Mouse (Mus musculus): ENCODE data around the gene Ccnb1ip1. TPM values are rescaled to one million over a fixed set of nuclear protein-coding genes. Genes with fewer than 3 reads are reported as not detected.

The Ccnb1ip1 gene
- total RNA-seq, 2 experiments from 2014 or later: 0.18 TPM; not detected in 1

DNA sequence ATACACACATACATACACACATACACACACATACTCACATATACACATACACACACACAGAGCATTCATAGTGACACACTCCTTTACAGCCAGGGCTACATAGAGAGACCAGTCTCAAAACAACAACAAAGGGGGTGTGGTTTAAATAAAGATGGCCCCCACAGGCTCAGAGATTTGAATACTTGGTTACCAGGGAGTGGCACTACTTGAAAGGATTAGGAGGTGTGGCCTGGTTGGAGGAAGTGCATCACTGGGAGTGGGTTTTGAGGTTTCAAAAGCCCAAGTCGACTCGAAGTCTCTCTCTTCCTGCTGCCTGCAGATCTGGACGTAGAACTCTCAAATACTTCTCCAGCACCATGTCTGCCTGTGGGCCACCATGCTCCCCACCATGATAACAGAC is 25.4 kb downstream of the Ccnb1ip1 start:
- DNase-seq: no peak

- DNase-seq: no peak
Observed at GRCm38 (mm10) chr14:50771342-50771741, 36.2 kb downstream of the Ccnb1ip1 start.

DNA sequence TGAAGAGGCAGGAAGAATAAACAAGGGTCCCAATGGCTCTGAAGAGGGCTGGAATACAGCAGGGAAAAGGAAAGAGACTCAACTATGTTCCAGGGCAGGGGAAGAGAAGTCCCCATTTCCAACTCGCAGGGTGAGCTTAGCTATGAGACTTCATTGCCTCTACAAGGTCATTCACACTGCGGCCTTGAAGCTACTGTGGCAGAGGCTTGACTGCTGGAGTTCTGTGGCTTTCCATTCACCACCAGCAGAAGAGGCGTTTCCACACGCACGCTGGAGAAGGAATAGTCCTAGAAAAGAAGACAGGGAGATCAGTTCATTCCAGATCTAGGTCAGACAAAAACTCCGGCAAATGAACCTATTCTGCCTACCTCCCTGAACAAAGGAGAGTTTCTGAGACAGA is 41.8 kb downstream of the Ccnb1ip1 start:
- DNase-seq: no peak

DNA sequence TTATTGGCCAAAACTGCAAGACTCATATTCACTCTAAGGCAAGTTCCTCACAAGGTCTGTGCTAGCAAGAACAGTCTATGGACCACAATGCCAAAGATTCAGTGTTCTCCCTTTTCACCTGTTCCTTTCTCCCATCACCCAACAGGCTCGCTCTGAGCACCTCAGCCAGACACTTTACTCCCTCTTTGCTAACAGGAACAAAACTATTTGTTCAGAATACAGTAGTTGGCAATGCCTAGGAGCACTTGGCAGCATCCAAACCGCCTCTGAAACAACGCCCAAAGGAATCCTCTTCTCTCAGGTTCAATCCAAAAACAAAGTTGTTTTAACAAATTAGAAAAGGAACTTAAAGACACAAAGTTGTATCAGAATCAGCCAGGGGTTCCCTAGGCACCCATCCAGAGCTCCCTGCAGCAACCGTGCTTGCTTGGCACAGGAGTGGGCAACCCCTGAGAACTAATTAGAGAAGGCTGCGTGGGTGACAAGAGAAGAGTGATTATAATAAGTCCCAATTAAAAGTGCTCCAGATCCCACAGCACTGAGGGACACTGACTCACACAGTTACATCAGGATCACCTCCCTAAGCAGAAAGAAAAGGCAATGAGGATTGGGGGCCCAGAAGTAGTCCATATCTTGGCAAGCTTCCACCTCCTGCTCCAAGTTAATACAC is 49.0 kb downstream of the Ccnb1ip1 start:
- no peak for DNase-seq

DNA sequence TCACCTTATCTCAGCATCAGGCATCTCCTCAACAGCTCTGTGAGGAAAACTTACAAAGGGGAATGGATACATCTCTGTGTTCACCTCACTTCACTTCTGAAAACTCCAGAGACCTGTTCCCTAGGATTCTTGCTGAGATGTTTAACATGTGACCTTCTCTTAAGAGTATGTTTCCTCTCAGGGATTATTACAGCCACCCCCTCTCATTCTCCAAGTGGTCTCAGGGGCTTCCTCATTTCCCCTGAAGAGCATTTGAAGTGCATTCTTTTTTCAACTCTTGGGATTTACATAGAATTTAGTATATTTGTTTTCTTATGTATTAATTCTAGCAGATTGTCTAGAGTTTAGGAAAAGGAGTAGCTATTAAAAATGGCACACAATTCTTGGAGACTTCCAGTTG is 62.5 kb downstream of the Ccnb1ip1 start, which contains the start of gene Olfr749:
Olfr749 (minus strand) TSS at position 101 of the 400 bp plus-strand sequence.
- DNase-seq: no peak

GRCm38 (mm10) chr14:50741584-50741983 is 65.9 kb downstream of the Ccnb1ip1 start:
- no peak for DNase-seq

GRCm38 (mm10) chr14:50740334-50740733 is 67.2 kb downstream of the Ccnb1ip1 start:
- DNase-seq: no peak

Other genes with a start within 250 kb of the Ccnb1ip1 start
- not detected for gene Olfr744, start 192.9 kb downstream of the Ccnb1ip1 start, total RNA-seq (2021)
- gene Olfr745, start 168.3 kb downstream of the Ccnb1ip1 start, total RNA-seq (2021): not detected
- not detected for gene Olfr746, start 160.6 kb downstream of the Ccnb1ip1 start, total RNA-seq (2021)
- not detected for gene Olfr747, start 114.5 kb downstream of the Ccnb1ip1 start, total RNA-seq (2021)
- not detected for gene Olfr748, start 100.4 kb downstream of the Ccnb1ip1 start, total RNA-seq (2021)
- gene Olfr749, start 62.6 kb downstream of the Ccnb1ip1 start, total RNA-seq (2021): not detected
- gene Ttc5, start 22.2 kb downstream of the Ccnb1ip1 start, total RNA-seq (2021): 10 to 100 TPM; 30.7 to 31.2 TPM
- 10 to 100 TPM; 25.5 to 26.8 TPM for gene Parp2, start 109 bp upstream of the Ccnb1ip1 start, total RNA-seq (2021)
- gene Tep1, start 62.8 kb upstream of the Ccnb1ip1 start, total RNA-seq (2021): 10 to 100 TPM in 1 of 2 experiments, 1 to 10 TPM in 1; 9.3 to 12.3 TPM
- gene Klhl33, start 89.8 kb upstream of the Ccnb1ip1 start, total RNA-seq (2021): 1 to 10 TPM in 1 of 2 experiments, under 1 TPM in 1; 0.86 to 1.1 TPM
- gene Osgep, start 117.2 kb upstream of the Ccnb1ip1 start, total RNA-seq (2021): 10 to 100 TPM; 64.2 to 65.8 TPM
- gene Apex1, start 117.2 kb upstream of the Ccnb1ip1 start, total RNA-seq (2021): 10 to 100 TPM; 49.5 to 52.9 TPM
- gene Pip4p1, start 123.1 kb upstream of the Ccnb1ip1 start, total RNA-seq (2021): 10 to 100 TPM; 25.7 to 27.2 TPM
- 10 to 100 TPM; 11.1 to 13.9 TPM for gene Pnp, start 123.3 kb upstream of the Ccnb1ip1 start, total RNA-seq (2021)
- gene Gm49342, start 136.8 kb upstream of the Ccnb1ip1 start, total RNA-seq (2021): 10 to 100 TPM; 11.1 to 15.0 TPM
- gene Pnp2, start 148.3 kb upstream of the Ccnb1ip1 start, total RNA-seq (2021): 1 to 10 TPM in 1 of 2 experiments, under 1 TPM in 1; 0.81 to 1.2 TPM
- gene Rnase10, start 200.0 kb upstream of the Ccnb1ip1 start, total RNA-seq (2021): under 1 TPM in 1 of 2 experiments, not detected in 1; 0.17 TPM
- not detected for gene Rnase9, start 234.1 kb upstream of the Ccnb1ip1 start, total RNA-seq (2021)
- not detected for gene Rnase11, start 242.4 kb upstream of the Ccnb1ip1 start, total RNA-seq (2021)
- gene Rnase12, start 249.9 kb upstream of the Ccnb1ip1 start, total RNA-seq (2021): not detected